Mouse (Mus musculus) ovary, adult 18-20 months (tissue): ENCODE measurements around the gene Cdc73.
"Not testable (repeated sequence)": the region's sequence is repeated elsewhere in the genome, so short reads cannot be mapped to it uniquely, and the experiment has no call there.

Experiments used
- DNase-seq: peaks from one replicate; pipeline ENCODE4 v3.0.0; 2022; ENCODE audit warnings: low spot score, mixed read lengths

Cdc73 gene

GRCm38 (mm10) chr1:143702741-143703262 is at the start of gene Cdc73:
Gene Cdc73 (minus strand): TSS chr1:143702893.
- DNase-seq, result peak; percentile 85

DNA sequence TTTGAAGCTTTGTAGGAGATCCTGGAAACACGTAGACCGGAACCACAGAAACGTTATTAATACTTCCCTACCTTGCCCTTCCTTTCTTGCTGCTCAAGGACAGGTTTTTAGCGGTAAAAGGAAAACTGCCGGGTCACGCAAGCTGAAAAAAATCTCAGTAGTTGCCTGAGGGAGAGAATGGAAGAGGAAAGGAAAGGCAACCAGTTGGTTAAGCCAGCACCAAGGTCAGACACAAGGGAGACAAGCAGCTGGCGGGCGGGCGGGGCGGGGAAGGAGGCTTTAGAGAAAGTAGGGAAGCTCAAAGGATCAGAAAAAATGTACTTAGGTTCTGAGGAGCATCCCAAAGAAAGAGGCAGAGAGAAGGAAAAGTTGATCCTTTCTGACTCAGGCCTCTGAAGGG is 43.2 kb upstream of the Cdc73 start:
- DNase-seq, result no peak

- no peak for DNase-seq
These were observed 39.5 kb upstream of the Cdc73 start for GRCm38 (mm10) chr1:143742186-143742585.

DNA sequence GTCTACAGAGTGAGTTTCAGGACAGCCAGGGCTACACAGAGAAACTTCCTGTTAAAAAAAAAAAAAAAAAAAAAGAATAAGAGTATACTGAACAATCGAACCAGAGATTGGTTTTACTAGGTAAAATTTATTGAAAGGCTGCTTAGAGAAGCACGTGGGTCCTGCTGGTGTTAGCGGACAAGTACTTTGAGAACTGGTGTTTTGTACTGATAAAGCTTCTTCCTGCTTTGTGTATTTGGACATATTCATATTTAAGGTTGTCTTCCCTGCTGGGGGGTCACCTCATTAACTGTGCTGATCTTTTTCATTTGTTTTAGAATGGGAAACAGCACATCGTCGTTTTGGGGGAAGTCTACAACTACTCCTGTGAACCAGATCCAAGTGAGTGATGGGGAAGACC is 38.6 kb upstream of the Cdc73 start:
- DNase-seq, result no peak

DNA sequence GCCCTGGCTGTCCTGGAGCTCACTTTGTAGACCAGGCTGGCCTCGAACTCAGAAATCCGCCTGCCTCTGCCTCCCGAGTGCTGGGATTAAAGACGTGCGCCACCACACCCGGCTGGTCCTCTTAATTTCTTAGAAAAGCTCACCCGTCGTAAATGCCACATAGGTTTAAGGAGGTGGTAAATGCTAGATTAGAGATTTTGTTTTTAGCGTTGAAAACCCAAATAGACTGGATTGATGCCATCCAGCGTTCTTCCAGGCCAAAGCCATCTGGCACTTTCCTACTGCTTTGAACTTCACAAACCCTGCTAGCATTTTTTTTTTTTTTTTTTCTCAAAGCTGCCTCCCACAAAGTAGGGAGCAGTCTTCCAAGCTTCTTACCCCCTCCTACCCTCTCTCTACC is 37.9 kb upstream of the Cdc73 start:
- DNase-seq, result no peak

GRCm38 (mm10) chr1:143739361-143740350 is 37.0 kb upstream of the Cdc73 start:
- peak; percentile 78 for DNase-seq

- DNase-seq, result no peak
These were observed 36.1 kb upstream of the Cdc73 start for GRCm38 (mm10) chr1:143738811-143739210.

DNA sequence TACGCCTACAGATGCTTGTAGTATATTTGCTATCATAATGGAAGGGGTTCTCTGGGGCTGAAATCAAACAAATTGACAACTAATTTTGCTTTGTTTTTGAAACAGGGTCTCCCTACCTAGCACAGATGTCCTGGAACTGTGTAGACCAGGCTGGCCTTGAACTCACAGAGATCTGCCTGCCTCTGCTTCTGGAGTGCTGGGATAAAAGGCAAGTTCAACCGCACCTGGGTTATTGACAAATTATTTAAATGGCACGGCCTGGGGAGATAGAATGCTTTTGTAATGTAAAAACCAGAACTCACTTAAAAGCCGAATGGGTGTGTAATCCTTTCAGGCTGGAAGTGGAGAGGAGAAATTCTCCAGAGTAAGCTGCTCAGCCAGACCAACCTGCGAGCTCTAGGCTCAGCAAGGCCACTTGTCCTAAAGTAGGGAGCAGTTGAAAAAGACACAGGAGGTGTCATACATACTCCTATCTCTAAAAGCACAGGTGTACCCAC is 31.3 kb upstream of the Cdc73 start:
- no peak for DNase-seq

- no peak for DNase-seq
These were observed 29.0 kb upstream of the Cdc73 start for GRCm38 (mm10) chr1:143731691-143732090.

DNA sequence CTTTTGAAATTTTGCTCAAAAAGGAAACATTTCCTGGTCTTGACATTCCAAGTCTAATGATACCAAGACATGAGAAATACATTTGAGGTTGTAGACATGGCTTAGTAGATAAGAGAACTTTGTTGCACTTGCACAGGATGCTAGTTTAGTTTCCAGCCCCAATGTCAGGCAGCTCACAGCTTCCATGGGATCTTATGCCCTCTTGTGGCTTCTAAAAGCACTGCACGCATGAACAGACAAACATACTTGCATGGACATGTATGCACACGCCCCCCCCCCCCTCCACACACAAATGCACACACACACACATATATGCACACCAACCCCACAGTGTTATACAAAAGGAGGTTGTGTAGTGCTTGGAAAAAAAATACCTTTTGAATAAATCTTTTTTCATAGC is 28.2 kb upstream of the Cdc73 start:
- no peak for DNase-seq

- peak; percentile 43 for DNase-seq
These were observed 25.2 kb upstream of the Cdc73 start for GRCm38 (mm10) chr1:143727701-143728445.

- no peak for DNase-seq
These were observed 21.9 kb upstream of the Cdc73 start for GRCm38 (mm10) chr1:143724456-143725064.

DNA sequence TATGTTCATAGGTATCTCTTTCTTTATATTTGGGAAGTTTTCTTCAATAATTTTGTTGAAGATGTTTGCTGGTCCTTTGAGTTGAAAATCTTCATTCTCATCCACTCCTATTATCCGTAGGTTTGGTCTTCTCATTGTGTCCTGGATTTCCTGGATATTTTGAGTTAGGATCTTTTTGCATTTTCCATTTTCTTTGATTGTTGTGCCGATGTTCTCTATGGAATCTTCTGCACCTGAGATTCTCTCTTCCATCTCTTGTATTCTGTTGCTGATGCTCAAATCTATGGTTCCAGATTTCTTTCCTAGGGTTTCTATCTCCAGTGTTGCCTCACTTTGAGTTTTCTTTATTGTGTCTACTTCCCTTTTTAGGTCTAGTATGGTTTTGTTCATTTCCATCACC is 13.3 kb upstream of the Cdc73 start, which contains the start of gene Glrx2:
Glrx2 (plus strand) TSS at position 301 of the 400 bp plus-strand sequence.
- DNase-seq, result not testable (repeated sequence)

- no peak for DNase-seq
These were observed 7.9 kb upstream of the Cdc73 start for GRCm38 (mm10) chr1:143710627-143710976.

- DNase-seq, result no peak
These were observed 7.4 kb upstream of the Cdc73 start for GRCm38 (mm10) chr1:143709966-143710626.

DNA sequence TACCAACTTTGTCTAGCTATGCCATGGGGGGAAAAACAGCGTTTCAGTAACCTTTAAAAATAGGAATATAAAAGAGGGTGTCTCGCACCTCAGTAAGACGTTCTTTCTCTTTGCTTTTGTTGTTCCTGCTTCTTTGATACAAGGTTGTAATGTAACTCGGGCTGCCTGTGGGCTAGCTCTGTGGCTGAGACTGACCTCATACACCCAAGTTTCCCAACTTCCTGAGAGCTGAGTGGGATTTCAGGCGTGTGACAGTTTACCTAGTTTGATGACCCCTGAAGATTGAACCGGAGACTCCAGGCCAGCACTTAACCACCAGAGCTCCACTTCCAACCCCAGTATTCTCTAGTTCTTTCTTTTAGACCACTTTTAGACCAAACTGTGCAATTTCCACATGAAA is 5.7 kb upstream of the Cdc73 start:
- DNase-seq, result no peak

DNA sequence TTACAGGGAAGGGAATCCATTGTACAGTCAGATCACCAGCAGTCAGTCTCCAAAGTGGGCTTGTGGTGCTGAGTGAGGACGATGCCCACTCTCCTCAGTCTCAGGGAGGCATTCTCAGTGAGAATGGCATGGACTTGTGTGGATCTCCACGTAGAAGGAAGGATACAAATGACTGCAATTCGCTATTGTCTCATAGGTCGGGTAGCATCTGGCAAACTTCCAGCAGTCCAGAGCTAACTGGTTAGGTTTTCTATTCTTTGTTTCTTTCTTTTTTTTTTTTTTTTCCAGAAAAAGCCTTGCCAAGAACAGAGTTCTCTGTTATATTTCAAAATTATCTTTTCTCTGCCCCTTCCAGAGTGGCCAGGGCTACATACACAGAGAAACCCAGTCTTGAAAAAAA is 4.3 kb upstream of the Cdc73 start:
- DNase-seq, result no peak

- no peak for DNase-seq
These were observed 452 bp downstream of the Cdc73 start for GRCm38 (mm10) chr1:143702141-143702740.

DNA sequence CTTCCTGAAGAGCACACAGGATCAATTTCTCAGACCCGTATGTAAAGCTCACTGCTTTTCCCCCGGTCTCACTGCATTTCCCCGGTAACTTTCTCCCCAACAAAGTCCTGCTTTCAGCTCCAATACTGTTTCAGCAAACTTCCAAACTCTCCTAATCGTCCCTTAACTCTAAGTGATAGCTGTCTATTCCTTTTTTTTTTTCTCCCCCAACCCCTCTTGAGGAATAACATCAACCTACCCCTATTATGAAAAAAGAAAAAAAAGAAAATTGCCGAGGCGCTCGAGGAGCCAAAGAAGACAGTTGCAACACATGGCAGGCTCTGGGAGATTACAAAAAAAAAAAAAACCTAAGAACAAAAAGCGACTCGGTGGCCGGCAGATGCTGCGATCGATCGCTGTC is 957 bp downstream of the Cdc73 start:
- DNase-seq, result no peak

DNA sequence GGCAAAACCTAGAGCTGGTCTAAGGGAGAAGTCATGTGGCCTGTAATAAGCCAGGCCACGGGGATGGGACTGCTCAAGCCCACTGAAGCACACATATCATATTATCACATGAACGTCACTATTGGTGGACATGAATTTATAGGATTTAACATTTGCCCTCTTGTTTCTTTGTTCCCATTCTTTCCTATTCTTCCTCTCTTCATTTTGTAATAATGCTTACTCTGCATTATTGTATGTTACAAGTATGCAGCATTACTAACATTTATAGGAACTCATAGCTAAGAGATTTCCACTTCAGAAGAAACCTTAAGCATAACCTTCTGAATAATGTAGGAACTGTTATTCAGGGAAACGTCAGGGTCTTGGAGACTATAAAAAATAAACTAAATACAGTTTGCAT is 17.8 kb downstream of the Cdc73 start:
- no peak for DNase-seq

GRCm38 (mm10) chr1:143681108-143681507 is 21.6 kb downstream of the Cdc73 start:
- no peak for DNase-seq
